8 mouse cellular contexts compared by ENCODE assay signal in genomic region chr4:132178630-132179059, GRCm38 (mm10). TPM values are rescaled to one million over a fixed set of nuclear protein-coding genes. Genes with fewer than 3 reads are reported as not detected.
DNase-seq lines count a peak whose midpoint lies in the region; ATAC-seq lines count a peak whose summit lies in the region.

No protein-coding gene starts in this region.

- H3K9ac ChIP-seq in forebrain, embryonic 13.5 days = no peak overlapping the region
- no peak overlapping the region for H3K9ac ChIP-seq in limb, embryonic 11.5 days (ENCODE audit: low read length)
- no peak overlapping the region for H3K9ac ChIP-seq in midbrain, embryonic 15.5 days

- no peaks in the 10 kb centered on the region for H3K4me1 ChIP-seq in forebrain, embryonic 13.5 days
- no peaks in the 10 kb centered on the region for H3K4me1 ChIP-seq in limb, embryonic 11.5 days (ENCODE audit: control insufficient read depth, insufficient read depth, low read length)
- H3K4me1 ChIP-seq in midbrain, embryonic 15.5 days = no peaks in the 10 kb centered on the region

- WGBS in forebrain, embryonic 13.5 days = 9% methylated on average over 10 of the region's 10 CpGs
- 11% methylated on average over 10 of the region's 10 CpGs for WGBS in limb, embryonic 11.5 days
- WGBS in midbrain, embryonic 15.5 days = 9% methylated on average over 10 of the region's 10 CpGs

- H3K9me3 ChIP-seq in forebrain, embryonic 13.5 days (replicated peaks) = no peaks in the 10 kb centered on the region
- H3K9me3 ChIP-seq in limb, embryonic 11.5 days (ENCODE audit: control insufficient read depth, low read length) = no peaks in the 10 kb centered on the region
- H3K9me3 ChIP-seq in midbrain, embryonic 15.5 days = no peaks in the 10 kb centered on the region

- H3K4me2 ChIP-seq in forebrain, embryonic 13.5 days = no peak overlapping the region
- no peak overlapping the region for H3K4me2 ChIP-seq in limb, embryonic 11.5 days (ENCODE audit: low read depth, severe bottlenecking)
- no peak overlapping the region for H3K4me2 ChIP-seq in midbrain, embryonic 15.5 days

- H3K27me3 ChIP-seq in forebrain, embryonic 13.5 days = no peaks in the 10 kb centered on the region
- no peaks in the 10 kb centered on the region for H3K27me3 ChIP-seq in limb, embryonic 11.5 days (ENCODE audit: control insufficient read depth, insufficient read depth, low read length)
- H3K27me3 ChIP-seq in midbrain, embryonic 15.5 days (replicated peaks) = no peaks in the 10 kb centered on the region
- H3K27me3 ChIP-seq in splenic B cell, adult 2 months (ENCODE audit: control insufficient read depth, insufficient read depth, low read length, poor library complexity, severe bottlenecking) = no peaks in the 10 kb centered on the region

- no peak overlapping the region for H3K4me3 ChIP-seq in forebrain, embryonic 13.5 days
- no peak overlapping the region for H3K4me3 ChIP-seq in limb, embryonic 11.5 days (ENCODE audit: low read depth, low read length)
- no peak overlapping the region for H3K4me3 ChIP-seq in midbrain, embryonic 15.5 days

- H3K27ac ChIP-seq in forebrain, embryonic 13.5 days = no peak overlapping the region
- H3K27ac ChIP-seq in limb, embryonic 11.5 days (replicated peaks; ENCODE audit: low read depth, low read length) = no peak overlapping the region
- no peak overlapping the region for H3K27ac ChIP-seq in midbrain, embryonic 15.5 days

- H3K36me3 ChIP-seq in forebrain, embryonic 13.5 days (ENCODE audit: poor library complexity, severe bottlenecking) = peaks cover 22% of the 10 kb centered on the region
- H3K36me3 ChIP-seq in limb, embryonic 11.5 days (ENCODE audit: control insufficient read depth, insufficient read depth, low read length) = no peaks in the 10 kb centered on the region; the same call in 1 of the 2 replicates
- H3K36me3 ChIP-seq in midbrain, embryonic 15.5 days (replicated peaks) = 0 out of 2 replicates have a peak, but pooled peaks cover 3% of the 10 kb centered on the region
- peaks cover 6% of the 10 kb centered on the region; the same call in 1 of the 2 replicates for H3K36me3 ChIP-seq in splenic B cell, adult 2 months (ENCODE audit: control insufficient read depth, insufficient read depth, low read length, poor library complexity, severe bottlenecking)

- peak; percentile 64; the same call in 1 of the 2 replicates for ATAC-seq in cerebellum, adult (ENCODE audit: insufficient number of reproducible peaks, low FRiP score, low TSS enrichment)
- peak; percentile 83 for ATAC-seq in forebrain, embryonic 13.5 days
- ATAC-seq in inflammation-experienced regulatory T-cells, adult 6 months = peak; percentile 41
- ATAC-seq in limb, embryonic 11.5 days (ENCODE audit: insufficient number of reproducible peaks, low FRiP score, low TSS enrichment, low read depth) = peak; percentile 79
- peak; percentile 82 for ATAC-seq in midbrain, embryonic 15.5 days (replicated peaks)

- DNase-seq in layer of hippocampus, adult 11-12 months (ENCODE audit: low spot score) = peak; percentile 79
- no peak for DNase-seq in layer of hippocampus, adult 9-10 months (ENCODE audit: low spot score)
- DNase-seq in limb, embryonic 11.5 days (ENCODE audit: low spot score) = peak; percentile 82
- DNase-seq in splenic B cell, adult 2 months (ENCODE audit: low read depth, low spot score) = peak; percentile 87

RNA-seq across cellular contexts. Expression of gene Ythdf2, which starts 33.5 kb away (rescaled TPM):
- 154 and 162 TPM in 2 replicates for polyA plus RNA-seq in forebrain, embryonic 13.5 days (2015; fragmentation: Nextera tagmentation; extraction: Ambion mirVana)
- polyA plus RNA-seq in inflammation-experienced regulatory T-cells, adult 6 months (2017; shearing (Covaris generic)) = 100 to 1,000 TPM in 2 of 3 experiments, 10 to 100 TPM in 1; 77.8 to 124 (median 122) TPM
- polyA plus RNA-seq in limb, embryonic 11.5 days (2014; fragmentation: Nextera tagmentation; extraction: Ambion mirVana) = 162 and 179 TPM in 2 replicates
- 117 and 120 TPM in 2 replicates for polyA plus RNA-seq in midbrain, embryonic 15.5 days (2015; fragmentation: Nextera tagmentation; extraction: Ambion mirVana)

RNA-seq across cellular contexts. Expression of gene Oprd1, which starts 34.4 kb away (rescaled TPM):
- polyA plus RNA-seq in forebrain, embryonic 13.5 days (2015; fragmentation: Nextera tagmentation; extraction: Ambion mirVana) = 0.06 and 0.12 TPM in 2 replicates
- not detected for polyA plus RNA-seq in inflammation-experienced regulatory T-cells, adult 6 months (2017; shearing (Covaris generic))
- polyA plus RNA-seq in limb, embryonic 11.5 days (2014; fragmentation: Nextera tagmentation; extraction: Ambion mirVana) = 0.09 TPM in 2 replicates
- 0.37 and 0.48 TPM in 2 replicates for polyA plus RNA-seq in midbrain, embryonic 15.5 days (2015; fragmentation: Nextera tagmentation; extraction: Ambion mirVana)
